Mouse (Mus musculus): ENCODE results near the gene Gm26661. TPM values are rescaled to one million over a fixed set of nuclear protein-coding genes. Genes with fewer than 3 reads are reported as not detected.

The Gm26661 gene
- not detected for polyA plus RNA-seq (2017; shearing (Covaris generic))

DNA sequence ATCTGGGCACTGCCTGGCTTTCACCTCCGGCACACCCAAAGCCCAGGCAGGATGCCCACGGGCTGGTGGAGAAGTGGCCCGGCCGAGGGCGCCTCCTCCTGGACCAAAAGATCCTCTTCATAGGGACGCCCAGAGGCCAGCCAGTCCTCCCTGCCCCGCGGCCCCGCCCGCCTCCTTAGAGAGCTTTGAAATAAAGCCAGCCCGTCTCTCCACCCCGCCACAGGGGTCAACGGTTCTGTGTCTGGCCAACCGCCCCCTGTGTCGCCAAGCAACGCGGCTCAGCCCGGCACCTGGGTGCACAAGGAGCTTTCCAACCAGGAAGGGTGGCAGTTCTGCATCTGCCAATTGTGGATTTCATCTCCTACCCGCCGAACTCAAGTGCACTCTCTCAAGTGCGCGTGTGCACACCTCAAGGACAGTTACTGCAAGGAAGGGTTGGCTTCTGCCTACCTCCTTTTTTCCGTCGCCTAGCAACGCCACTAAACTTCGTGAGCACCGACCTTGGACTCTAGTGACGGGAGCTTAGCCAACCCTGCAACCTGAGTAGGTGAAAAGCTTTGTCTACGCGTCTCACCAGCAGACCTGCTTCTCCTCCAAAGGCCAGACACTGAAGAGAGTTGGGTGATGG is at the start of gene Gm26661:
Gm26661 (plus strand) TSS at position 56 of the 628 bp plus-strand sequence.

GRCm38 (mm10) chr14:7817770-7818462 is 26.5 kb downstream of the Gm26661 start, which contains the start of gene Flnb:
Gene Flnb (plus strand): TSS chr14:7817957.

Other genes starting within 250 kb of the Gm26661 start
- 3.5 TPM for gene Gm3558, start 223.0 kb upstream of the Gm26661 start, polyA plus RNA-seq (2017; shearing (Covaris generic))
- not detected for gene Gm10338, start 196.0 kb upstream of the Gm26661 start, polyA plus RNA-seq (2017; shearing (Covaris generic))
- gene Gm10128, start 147.6 kb upstream of the Gm26661 start, polyA plus RNA-seq (2017; shearing (Covaris generic)), result not detected
- 27.9 TPM for gene Flnb, start 26.4 kb downstream of the Gm26661 start, polyA plus RNA-seq (2017; shearing (Covaris generic))
- not detected for gene Gm45521, start 165.7 kb downstream of the Gm26661 start, polyA plus RNA-seq (2017; shearing (Covaris generic))
- gene Dnase1l3, start 203.0 kb downstream of the Gm26661 start, polyA plus RNA-seq (2017; shearing (Covaris generic)), result 2.0 TPM
- gene Abhd6, start 211.3 kb downstream of the Gm26661 start, polyA plus RNA-seq (2017; shearing (Covaris generic)), result 33.6 TPM